Mouse (Mus musculus) midbrain, postnatal 0 days (tissue): ENCODE data around the gene Clstn3. TPM values are rescaled to one million over a fixed set of nuclear protein-coding genes. Genes with fewer than 3 reads are reported as not detected.
"Not testable (repeated sequence)": the region's sequence is repeated elsewhere in the genome, so short reads cannot be mapped to it uniquely, and the experiment has no call there.

ENCODE experiments used
- ATAC-seq: fragments of 200-750 bp; cut with Nextera tagmentation; 2 replicates; pipeline ENCODE4 v1.8.0; 2017; ENCODE audit warnings: moderate number of reproducible peaks, mild to moderate bottlenecking, moderate TSS enrichment, moderate library complexity; ENCODE audit not compliant: low FRiP score
- DNase-seq: peaks from one replicate; pipeline ENCODE4 v3.0.0-alpha.2; 2015; ENCODE audit warnings: low spot score
- H3K27ac ChIP-seq: fragments of 300-500 bp; sonication (generic); 2 replicates; pipeline ENCODE4 v1.5.1; 2014; ENCODE audit warnings: low read depth, mild to moderate bottlenecking, low read length, mixed read lengths
- H3K27me3 ChIP-seq: fragments of 300-500 bp; sonication (generic); 2 replicates; pipeline ENCODE4 v1.6.1; 2014; ENCODE audit warnings: low read length, control low read depth, mixed read lengths; ENCODE audit not compliant: insufficient read depth
- H3K36me3 ChIP-seq: fragments of 300-500 bp; sonication (generic); 2 replicates; pipeline ENCODE4 v1.6.1; 2014; ENCODE audit warnings: low read length, control low read depth, mixed read lengths; ENCODE audit not compliant: insufficient read depth
- H3K4me1 ChIP-seq: fragments of 300-500 bp; sonication (generic); 2 replicates; pipeline ENCODE4 v1.6.1; 2014; ENCODE audit warnings: mild to moderate bottlenecking, control low read depth, antibody characterized with exemption, low read length, mixed read lengths; ENCODE audit not compliant: insufficient read depth
- H3K4me2 ChIP-seq: fragments of 300-500 bp; sonication (generic); 2 replicates; pipeline ENCODE4 v1.6.1; 2014; ENCODE audit warnings: low read depth, mild to moderate bottlenecking, low read length, mixed read lengths; ENCODE audit not compliant: poor library complexity, severe bottlenecking
- H3K4me3 ChIP-seq: fragments of 300-500 bp; sonication (generic); 2 replicates; pipeline ENCODE4 v1.5.1; 2014; ENCODE audit warnings: low read depth, mild to moderate bottlenecking, low read length, moderate library complexity
- H3K9ac ChIP-seq: fragments of 300-500 bp; sonication (generic); replicated peaks from 2 replicates; pipeline ENCODE4 v1.6.1; 2014; ENCODE audit warnings: mild to moderate bottlenecking, low read length, moderate library complexity, mixed read lengths; ENCODE audit not compliant: poor library complexity, severe bottlenecking
- H3K9me3 ChIP-seq: fragments of 300-500 bp; sonication (generic); 2 replicates; pipeline ENCODE4 v1.6.1; 2016; ENCODE audit warnings: low read length, control low read depth
- CTCF ChIP-seq: IDR thresholded peaks from 2 replicates; pipeline ENCODE4 v1.5.1; 2016; ENCODE audit warnings: antibody characterized with exemption, mild to moderate bottlenecking
- WGBS: fragments of 180-500 bp; shearing (Covaris S2); extraction: QIAGEN DNeasy Blood & Tissue Kit; methylation state at CpG from one replicate; pipeline ENCODE4 v1.1.7; 2014; 5-methylcytosine and 5-hydroxymethylcytosine counted together
- polyA plus RNA-seq: library from polyadenylated mRNA; unstranded; fragments of >200 nt; fragmentation: Nextera tagmentation; extraction: Ambion mirVana; gene quantifications from 2 replicates; pipeline ENCODE4 v1.2.1, GENCODE M21; 2015
- total RNA-seq: library from RNA; depleted of rRNA; stranded (reverse); fragments of >200 nt; gene quantifications from 2 replicates; pipeline ENCODE4 v1.2.3, GENCODE M21; 2014; rRNA removed

Gene Clstn3
- total and polyA plus RNA-seq, 2 experiments from 2014 or later: 205 to 315 TPM

- Histone ChIP-seq H3K36me3 (peaks cover 56% of the 10 kb centered on the region), H3K4me3 (no peak overlapping the region), H3K4me2 (no peak overlapping the region), H3K27me3 (no peaks in the 10 kb centered on the region), H3K4me1 (no peaks in the 10 kb centered on the region), H3K9me3 (no peaks in the 10 kb centered on the region), H3K27ac (no peak overlapping the region), H3K9ac (no peak overlapping the region)
- ATAC-seq: no peak
- 94% methylated on average over 10 of the region's 10 CpGs for WGBS
- DNase-seq: no peak
- TF ChIP-seq CTCF: no peak
Measured at GRCm38 (mm10) chr6:124406326-124406725, 58.3 kb downstream of the Clstn3 start.

- no peak for TF ChIP-seq CTCF
- H3K36me3 ChIP-seq: peaks cover 66% of the 10 kb centered on the region
- no peak overlapping the region for H3K27ac ChIP-seq
- WGBS: 95% methylated on average over 6 of the region's 6 CpGs
- DNase-seq (no peak), ATAC-seq (no peak)
- H3K4me1 ChIP-seq: no peaks in the 10 kb centered on the region
- no peaks in the 10 kb centered on the region for H3K27me3 ChIP-seq
- no peak overlapping the region for H3K9ac ChIP-seq
- no peak overlapping the region for H3K4me3 ChIP-seq
- no peak overlapping the region for H3K4me2 ChIP-seq
- no peaks in the 10 kb centered on the region for H3K9me3 ChIP-seq
Measured at GRCm38 (mm10) chr6:124399738-124400137, 64.9 kb downstream of the Clstn3 start.

- not testable (repeated sequence) for H3K27ac ChIP-seq, H3K4me3 ChIP-seq, H3K4me1 ChIP-seq, H3K9me3 ChIP-seq, H3K4me2 ChIP-seq, ATAC-seq, DNase-seq, H3K27me3 ChIP-seq, H3K9ac ChIP-seq
- 96% methylated on average over 3 of the region's 3 CpGs for whole genome bisulfite sequencing
- peaks cover 31% of the 10 kb centered on the region for H3K36me3 ChIP-seq
Measured at GRCm38 (mm10) chr6:124394991-124395390, 69.6 kb downstream of the Clstn3 start.

Other genes with a start within 250 kb of the Clstn3 start
- not detected in 2 replicates for gene Vmn2r27, start 232.9 kb downstream of the Clstn3 start, total RNA-seq
- not detected in 2 replicates for gene Vmn2r27, start 232.9 kb downstream of the Clstn3 start, polyA plus RNA-seq
- gene Cd163, start 160.1 kb downstream of the Clstn3 start, total RNA-seq: 2.0 and 2.5 TPM in 2 replicates
- 1.6 and 1.7 TPM in 2 replicates for gene Cd163, start 160.1 kb downstream of the Clstn3 start, polyA plus RNA-seq
- gene Pex5, start 49.7 kb downstream of the Clstn3 start, total RNA-seq: 73.2 and 78.9 TPM in 2 replicates
- gene Pex5, start 49.7 kb downstream of the Clstn3 start, polyA plus RNA-seq: 52.9 and 53.1 TPM in 2 replicates
- 0.19 TPM in 1 of 2 replicates, not detected in the other for gene C1rl, start 28.3 kb upstream of the Clstn3 start, total RNA-seq
- gene C1rl, start 28.3 kb upstream of the Clstn3 start, polyA plus RNA-seq: 0.16 and 0.35 TPM in 2 replicates
- 0.24 and 0.49 TPM in 2 replicates for gene C1ra, start 47.6 kb upstream of the Clstn3 start, total RNA-seq
- 0.42 and 0.54 TPM in 2 replicates for gene C1ra, start 47.6 kb upstream of the Clstn3 start, polyA plus RNA-seq
- gene C1s1, start 77.6 kb upstream of the Clstn3 start, total RNA-seq: 0.28 and 0.33 TPM in 2 replicates
- 0.48 and 0.83 TPM in 2 replicates for gene C1s1, start 77.6 kb upstream of the Clstn3 start, polyA plus RNA-seq
- gene C1rb, start 105.5 kb upstream of the Clstn3 start, total RNA-seq: not detected in 2 replicates
- not detected in 2 replicates for gene C1rb, start 105.5 kb upstream of the Clstn3 start, polyA plus RNA-seq
- gene C1s2, start 171.3 kb upstream of the Clstn3 start, total RNA-seq: 0.09 TPM in 1 of 2 replicates, not detected in the other
- gene C1s2, start 171.3 kb upstream of the Clstn3 start, polyA plus RNA-seq: 0.13 and 0.21 TPM in 2 replicates
- 31.4 and 35.0 TPM in 2 replicates for gene Lpcat3, start 198.2 kb upstream of the Clstn3 start, total RNA-seq
- gene Lpcat3, start 198.2 kb upstream of the Clstn3 start, polyA plus RNA-seq: 40.0 and 43.2 TPM in 2 replicates
- 75.6 and 99.9 TPM in 2 replicates for gene Emg1, start 247.4 kb upstream of the Clstn3 start, total RNA-seq
- 87.2 and 89.8 TPM in 2 replicates for gene Emg1, start 247.4 kb upstream of the Clstn3 start, polyA plus RNA-seq
- 197 and 230 TPM in 2 replicates for gene Phb2, start 247.5 kb upstream of the Clstn3 start, total RNA-seq
- 265 and 269 TPM in 2 replicates for gene Phb2, start 247.5 kb upstream of the Clstn3 start, polyA plus RNA-seq